Mouse (Mus musculus) ES-E14 (cell line): ENCODE results near the gene Top3a.

ENCODE experiments used
- CHD2 ChIP-seq: IDR thresholded peaks from 2 replicates; pipeline ENCODE4 v1.6.1; 2014; ENCODE audit warnings: mild to moderate bottlenecking, low read depth, low read length, inconsistent platforms
- HCFC1 ChIP-seq: IDR thresholded peaks from 2 replicates; pipeline ENCODE4 v1.6.1; 2012; ENCODE audit warnings: low read length, inconsistent platforms, borderline replicate concordance; ENCODE audit not compliant: insufficient read depth

GRCm38 (mm10) chr11:60776107-60776828 lies 897 bp downstream of the Top3a start:
- TF ChIP-seq HCFC1 = no peak
- TF ChIP-seq CHD2 = no peak
